Mouse (Mus musculus) retina, embryonic 14.5 days (tissue): ENCODE measurements around the gene Ldb2.

ENCODE experiments used
- DNase-seq: peaks from one replicate; pipeline ENCODE4 v3.0.0-alpha.2; 2015; ENCODE audit warnings: low spot score

The Ldb2 gene

GRCm38 (mm10) chr5:44543472-44544132 lies 255.9 kb downstream of the Ldb2 start:
- DNase-seq, result no peak

- no peak for DNase-seq
These were observed 257.7 kb downstream of the Ldb2 start for GRCm38 (mm10) chr5:44541748-44542147.

GRCm38 (mm10) chr5:44538687-44539086 lies 260.8 kb downstream of the Ldb2 start:
- DNase-seq, result peak; percentile 7

- DNase-seq, result peak; percentile 89
These were observed 261.5 kb downstream of the Ldb2 start for GRCm38 (mm10) chr5:44538000-44538395.

GRCm38 (mm10) chr5:44537316-44537999 lies 262.0 kb downstream of the Ldb2 start:
- peak; percentile 6 for DNase-seq

DNA sequence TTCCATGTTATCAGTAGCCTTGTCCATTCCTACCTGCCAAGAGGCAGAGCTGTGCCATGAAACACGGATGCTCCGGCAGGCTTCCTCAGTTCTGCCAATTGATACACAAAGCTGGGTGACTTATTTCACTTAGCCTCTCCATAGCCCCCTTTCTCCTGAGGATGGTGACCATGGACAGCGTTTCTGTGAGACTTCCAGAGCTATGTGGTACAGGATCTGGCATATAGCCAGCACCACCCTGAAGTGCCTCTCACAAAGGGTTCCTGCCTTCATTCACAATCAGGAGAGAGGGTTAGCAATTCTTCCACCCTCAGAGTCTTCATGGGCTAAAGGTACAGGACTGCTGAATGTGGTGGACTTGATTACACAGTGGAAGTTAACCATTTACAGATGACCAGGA lies 270.0 kb downstream of the Ldb2 start:
- no peak for DNase-seq

- DNase-seq, result no peak
These were observed 270.5 kb downstream of the Ldb2 start for GRCm38 (mm10) chr5:44529001-44529400.

DNA sequence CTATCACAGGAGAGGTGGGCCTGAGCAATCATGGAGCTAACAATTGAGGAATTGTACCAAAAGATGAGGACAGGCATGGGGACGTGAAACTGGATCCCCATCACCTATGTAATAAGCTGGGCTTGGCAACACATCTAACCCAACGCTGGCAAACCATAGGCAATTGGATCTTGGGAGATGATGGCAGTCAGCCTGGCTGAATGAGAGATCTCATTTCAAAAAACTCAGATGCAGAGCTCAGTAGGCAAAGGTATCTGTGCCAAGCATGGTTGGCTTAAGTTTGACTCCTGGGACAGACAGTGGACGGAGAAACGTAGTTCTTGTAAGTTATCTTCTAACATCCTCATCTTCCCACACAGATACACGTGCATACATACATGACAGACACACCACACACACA lies 294.3 kb downstream of the Ldb2 start:
- DNase-seq, result no peak

GRCm38 (mm10) chr5:44504786-44505185 lies 294.7 kb downstream of the Ldb2 start:
- no peak for DNase-seq

DNA sequence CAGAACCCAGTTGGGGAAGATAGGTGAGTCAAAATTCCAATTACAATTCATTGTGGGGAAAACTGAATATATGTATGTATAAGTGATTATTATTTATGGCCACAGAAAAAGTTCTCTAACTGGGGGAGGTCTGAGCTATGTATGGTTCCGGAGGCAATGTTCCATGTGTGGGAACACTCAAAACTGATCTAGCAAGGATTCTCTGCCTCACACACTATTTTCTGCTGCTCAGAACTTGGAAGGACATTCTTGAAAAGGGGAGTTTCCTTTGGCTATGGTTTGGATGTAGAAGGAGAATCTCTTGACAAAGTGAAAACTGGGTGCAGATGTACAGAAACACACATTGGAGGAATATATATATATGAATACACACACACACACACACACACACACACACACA lies 301.3 kb downstream of the Ldb2 start:
- no peak for DNase-seq

DNA sequence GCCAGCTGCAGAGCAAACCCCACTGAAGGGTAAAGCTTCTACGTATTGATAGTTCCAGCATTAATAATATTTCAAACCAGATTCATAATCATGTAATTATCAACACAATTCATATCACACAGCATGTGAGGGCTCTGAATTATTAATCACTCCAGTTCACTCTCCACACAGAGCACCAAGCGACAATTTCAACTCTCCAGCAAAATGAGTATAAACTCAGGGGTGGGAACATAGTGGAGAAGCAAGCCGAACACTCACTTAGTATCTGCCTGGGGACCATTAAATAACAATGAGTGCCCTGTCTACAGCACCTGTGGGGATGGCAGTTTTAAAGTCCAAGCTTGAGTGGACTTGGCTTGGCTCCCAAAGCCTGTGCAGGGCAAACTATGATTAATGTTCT lies 302.6 kb downstream of the Ldb2 start:
- no peak for DNase-seq

GRCm38 (mm10) chr5:44495092-44495491 lies 304.4 kb downstream of the Ldb2 start:
- DNase-seq, result no peak

DNA sequence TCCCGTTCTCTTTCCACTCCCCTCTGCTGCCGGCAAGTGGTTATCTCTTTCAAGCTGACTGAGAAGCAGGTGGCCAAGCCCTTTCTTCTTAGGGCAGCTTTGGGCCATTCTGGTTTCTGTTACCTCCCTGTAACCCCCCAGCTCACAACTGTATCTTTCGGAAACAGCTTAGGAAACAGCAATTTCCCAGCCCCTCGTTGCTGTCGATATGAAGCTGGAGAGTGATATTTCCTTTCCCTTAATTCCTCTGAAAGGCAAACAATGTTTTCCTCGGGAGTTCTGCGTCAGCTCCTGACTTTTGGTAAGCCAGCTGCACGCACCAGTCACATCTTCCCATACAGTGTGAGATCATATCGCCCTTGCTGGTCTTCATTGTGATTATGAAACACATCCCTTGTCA lies 305.3 kb downstream of the Ldb2 start:
- no peak for DNase-seq

DNA sequence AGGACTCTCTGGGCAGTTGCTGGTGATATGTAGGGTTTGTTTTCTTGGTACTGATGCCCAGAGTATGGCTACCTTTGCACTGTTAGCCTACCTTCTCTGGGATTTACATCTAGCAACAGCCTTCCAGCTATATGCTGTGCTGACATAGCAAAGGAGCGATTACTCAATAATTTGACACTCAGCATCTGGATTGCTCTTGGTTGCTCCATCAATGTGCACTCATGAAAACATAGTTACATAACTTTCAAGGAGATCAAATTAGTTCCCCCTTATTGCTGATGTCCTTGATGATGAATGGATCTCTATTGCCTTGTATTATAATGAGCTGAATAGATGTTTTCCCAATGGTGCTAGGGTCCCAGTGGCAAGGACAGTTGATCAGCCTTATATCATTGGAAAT lies 308.0 kb downstream of the Ldb2 start:
- no peak for DNase-seq

- no peak for DNase-seq
These were observed 309.0 kb downstream of the Ldb2 start for GRCm38 (mm10) chr5:44490462-44490861.

- DNase-seq, result peak; percentile 51
These were observed 315.9 kb downstream of the Ldb2 start for GRCm38 (mm10) chr5:44483426-44484106.

DNA sequence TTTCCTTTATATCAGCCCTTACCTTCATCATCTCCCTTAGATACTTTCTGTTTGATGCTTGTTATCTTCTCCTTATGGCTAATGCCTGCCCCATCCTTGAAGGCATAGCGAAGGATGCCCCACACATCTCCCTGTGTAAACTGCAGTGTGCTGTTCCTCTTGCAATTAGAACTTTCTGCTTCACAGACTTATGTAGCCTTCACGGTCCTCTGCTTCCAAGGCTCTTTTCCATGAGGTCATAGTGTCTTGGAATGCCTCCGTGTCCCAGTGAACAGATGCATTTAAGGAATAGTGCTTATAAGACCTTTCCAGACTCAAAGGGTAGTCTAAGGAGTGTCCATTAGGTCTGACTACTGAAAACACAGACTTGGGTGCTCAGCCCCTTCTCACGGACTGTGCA lies 318.1 kb downstream of the Ldb2 start:
- no peak for DNase-seq

DNA sequence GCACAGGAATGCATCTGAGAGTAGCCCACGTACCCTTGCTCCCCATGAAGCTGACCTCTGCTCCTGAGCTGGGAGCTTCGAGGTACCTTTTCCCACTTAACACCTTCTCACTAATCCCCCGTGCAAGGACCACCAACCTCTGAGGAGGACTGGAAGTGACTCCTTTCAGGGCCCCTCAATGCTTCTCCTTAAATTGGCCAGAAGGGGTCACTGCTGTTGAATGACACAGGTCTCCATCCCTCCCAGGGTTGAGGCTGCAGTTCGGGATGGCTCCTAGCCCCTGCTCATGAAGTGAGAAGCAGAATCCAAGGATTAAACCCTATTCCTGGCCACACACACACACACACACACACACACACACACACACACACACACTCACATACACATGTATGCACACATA lies 323.1 kb downstream of the Ldb2 start:
- peak; percentile 69 for DNase-seq

DNA sequence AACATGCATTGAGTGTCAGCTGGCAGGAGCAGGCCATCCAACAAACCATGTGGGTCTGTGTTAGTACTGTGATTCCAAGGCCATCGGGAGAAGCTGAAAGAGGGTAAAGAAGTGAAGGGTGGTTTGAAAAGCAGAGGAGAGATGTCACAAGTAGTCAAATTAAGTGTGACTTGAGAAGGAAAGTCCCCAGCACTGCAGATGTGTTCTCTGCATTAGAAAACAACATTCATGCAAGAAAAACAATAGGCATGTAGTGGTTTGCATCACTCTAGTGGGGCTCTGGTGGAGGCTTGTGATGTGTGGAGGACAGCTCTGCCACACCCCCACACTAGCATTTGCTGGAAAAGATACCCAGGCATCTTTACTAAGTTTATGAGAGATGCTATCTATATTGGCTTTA lies 323.9 kb downstream of the Ldb2 start:
- DNase-seq, result no peak

GRCm38 (mm10) chr5:44473857-44474762 lies 325.4 kb downstream of the Ldb2 start:
- no peak for DNase-seq

DNA sequence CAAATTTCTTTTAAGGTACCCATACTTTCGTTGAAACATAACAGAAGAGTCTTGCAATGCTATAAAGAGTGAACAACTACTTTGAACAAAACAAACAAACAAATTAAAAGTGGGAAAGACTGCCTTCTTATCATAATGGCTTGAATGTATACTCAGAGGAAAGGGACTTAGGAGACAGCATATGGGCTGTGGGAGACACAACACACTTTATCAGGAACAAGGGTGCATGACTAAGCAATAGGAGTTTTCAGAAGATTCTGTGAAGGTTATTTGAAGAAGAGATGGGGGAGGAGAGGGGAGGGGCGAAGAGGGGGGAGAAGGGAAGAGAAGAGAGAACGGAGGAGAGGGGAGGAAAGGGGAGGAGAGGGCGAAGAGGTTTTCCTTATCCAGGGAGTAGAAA lies 334.2 kb downstream of the Ldb2 start:
- DNase-seq, result no peak
